8 mouse cellular contexts compared by ENCODE assay signal in genomic region chr5:125408842-125409241, GRCm38 (mm10). TPM values are rescaled to one million over a fixed set of nuclear protein-coding genes. Genes with fewer than 3 reads are reported as not detected.
DNase-seq lines count a peak whose midpoint lies in the region; ATAC-seq lines count a peak whose summit lies in the region.

No protein-coding gene starts in this region.

- ATAC-seq in hindbrain, embryonic 16.5 days = peak; percentile 70

- peak; percentile 92 for DNase-seq in R1 (ENCODE audit: low read depth, low spot score)
- peak; percentile 80 to 86 for DNase-seq in cerebellum, postnatal 25 days
- DNase-seq in gastrocnemius, adult 18-20 months (ENCODE audit: low spot score) = peak; percentile 81
- DNase-seq in left cerebral cortex, adult 11 months (ENCODE audit: low spot score) = peak; percentile 70
- peak; percentile 89 for DNase-seq in lung, postnatal 36 days
- peak; percentile 87 for DNase-seq in right cerebral cortex, adult 18-20 months
- DNase-seq in urinary bladder, postnatal 4 days (ENCODE audit: low spot score in 2 of 2) = peak; percentile 70 to 77

- peak overlapping the region; percentile 34 for H3K4me2 ChIP-seq in hindbrain, embryonic 16.5 days (ENCODE audit: low read length)

- H3K27ac ChIP-seq in hindbrain, embryonic 16.5 days (ENCODE audit: low read depth, low read length) = peak overlapping the region; percentile 12; the same call in 1 of the 2 replicates

- no peaks in the 10 kb centered on the region for H3K27me3 ChIP-seq in hindbrain, embryonic 16.5 days (replicated peaks; ENCODE audit: control insufficient read depth, insufficient read depth, low read length)

- no peaks in the 10 kb centered on the region for H3K9me3 ChIP-seq in hindbrain, embryonic 16.5 days (ENCODE audit: control insufficient read depth, low read length)

- H3K4me1 ChIP-seq in hindbrain, embryonic 16.5 days (ENCODE audit: control insufficient read depth, insufficient read depth, low read depth, low read length) = peaks cover 11% of the 10 kb centered on the region

- peak overlapping the region; percentile 25 for H3K4me3 ChIP-seq in hindbrain, embryonic 16.5 days (ENCODE audit: low read length)

- under 1% methylated on average over 13 of the region's 13 CpGs for WGBS in hindbrain, embryonic 16.5 days

- H3K36me3 ChIP-seq in hindbrain, embryonic 16.5 days (ENCODE audit: control insufficient read depth, insufficient read depth, low read length) = peaks cover 5% of the 10 kb centered on the region; the same call in 1 of the 2 replicates

- H3K9ac ChIP-seq in hindbrain, embryonic 16.5 days (ENCODE audit: low read depth, low read length) = no peak overlapping the region

RNA-seq across cellular contexts. Expression of gene Ubc, which starts 18.8 kb away (rescaled TPM):
- 1,000 to 10,000 TPM; 1,764 to 2,031 TPM for total RNA-seq in gastrocnemius, adult 18-20 months (2021)
- polyA plus RNA-seq in hindbrain, embryonic 16.5 days (2015; fragmentation: Nextera tagmentation; extraction: Ambion mirVana) = 1,508 and 1,522 TPM in 2 replicates

RNA-seq across cellular contexts. Expression of gene Gm10382, which starts 19.7 kb away (rescaled TPM):
- total RNA-seq in gastrocnemius, adult 18-20 months (2021) = under 1 TPM in 1 of 2 experiments, not detected in 1; 0.24 TPM
- polyA plus RNA-seq in hindbrain, embryonic 16.5 days (2015; fragmentation: Nextera tagmentation; extraction: Ambion mirVana) = 0.45 and 0.55 TPM in 2 replicates

RNA-seq across cellular contexts. Expression of gene Dhx37, which starts 25.1 kb away (rescaled TPM):
- 1 to 10 TPM; 4.5 to 5.1 TPM for total RNA-seq in gastrocnemius, adult 18-20 months (2021)
- 10.2 and 12.0 TPM in 2 replicates for polyA plus RNA-seq in hindbrain, embryonic 16.5 days (2015; fragmentation: Nextera tagmentation; extraction: Ambion mirVana)

RNA-seq across cellular contexts. Expression of gene Bri3bp, which starts 32.5 kb away (rescaled TPM):
- total RNA-seq in gastrocnemius, adult 18-20 months (2021) = 1 to 10 TPM; 2.6 to 3.2 TPM
- 40.2 and 42.5 TPM in 2 replicates for polyA plus RNA-seq in hindbrain, embryonic 16.5 days (2015; fragmentation: Nextera tagmentation; extraction: Ambion mirVana)

Comparison
In these comparisons a context has a peak if more than half of its experiments do, and no peak if none do; other contexts are left out.
1. Peak in every context shown above with its lines: DNase-seq, ATAC-seq, H3K4me3 ChIP-seq and H3K27ac ChIP-seq.